Mouse (Mus musculus): Measurements from ENCODE around the gene Dnaaf3. TPM values are rescaled to one million over a fixed set of nuclear protein-coding genes. Genes with fewer than 3 reads are reported as not detected.
A peak's percentile ranks its signal among the peaks of the same experiment; 100 is the strongest.

The Dnaaf3 gene
- polyA plus RNA-seq, 1 experiment from 2014 or later = 3.0 TPM

DNA sequence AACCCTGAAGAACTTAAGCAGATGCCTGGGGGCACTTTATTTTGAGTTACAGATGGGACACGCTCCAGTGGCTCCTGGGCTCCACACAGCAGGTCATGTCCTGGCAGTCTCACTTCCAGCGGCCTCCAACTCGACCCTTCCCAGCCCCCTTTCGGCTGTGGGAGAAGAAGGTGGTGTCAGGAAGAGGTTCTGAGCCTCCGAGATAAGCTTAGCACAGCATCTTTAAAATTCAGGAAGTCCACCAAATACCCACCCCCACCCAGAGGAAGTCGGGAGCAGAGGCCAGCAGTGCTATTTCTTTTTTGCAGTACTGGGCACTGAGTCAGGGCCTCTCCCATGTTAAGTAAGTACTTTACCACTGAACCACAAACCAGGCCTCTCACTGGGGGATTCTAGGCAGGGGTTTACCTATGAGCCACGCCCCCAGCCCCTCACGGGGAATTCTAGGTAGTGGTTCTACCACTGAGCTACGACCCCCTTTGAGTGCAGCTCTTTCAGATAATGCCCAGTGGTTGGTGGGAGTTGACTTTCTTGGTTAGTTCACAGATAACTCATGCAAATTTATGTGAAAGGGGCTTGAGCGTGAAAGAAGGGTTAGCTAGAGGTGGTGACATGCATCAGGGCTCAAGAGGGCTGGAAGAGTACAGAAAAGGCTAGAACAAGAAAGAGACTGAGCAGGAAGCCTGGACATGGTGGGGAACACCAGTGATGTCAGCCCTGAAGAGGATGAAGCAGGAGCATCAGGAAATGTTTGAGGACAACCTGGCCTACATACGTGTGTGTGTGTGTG lies 27.4 kb downstream of the Dnaaf3 start:
- Histone ChIP-seq H3K4me3 (no peak overlapping the region), H3K36me3 (no peaks in the 10 kb centered on the region), H3K4me1 (peaks cover 15% of the 10 kb centered on the region), H3K27me3 (no peaks in the 10 kb centered on the region), H3K9ac (no peak overlapping the region), H3K27ac (no peak overlapping the region), H3K4me2 (no peak overlapping the region), H3K9me3 (no peaks in the 10 kb centered on the region)
- no peak for ATAC-seq (ENCODE audit: insufficient number of reproducible peaks, low FRiP score, low TSS enrichment, low read depth)
- WGBS = 64% methylated on average over 11 of the region's 11 CpGs

DNA sequence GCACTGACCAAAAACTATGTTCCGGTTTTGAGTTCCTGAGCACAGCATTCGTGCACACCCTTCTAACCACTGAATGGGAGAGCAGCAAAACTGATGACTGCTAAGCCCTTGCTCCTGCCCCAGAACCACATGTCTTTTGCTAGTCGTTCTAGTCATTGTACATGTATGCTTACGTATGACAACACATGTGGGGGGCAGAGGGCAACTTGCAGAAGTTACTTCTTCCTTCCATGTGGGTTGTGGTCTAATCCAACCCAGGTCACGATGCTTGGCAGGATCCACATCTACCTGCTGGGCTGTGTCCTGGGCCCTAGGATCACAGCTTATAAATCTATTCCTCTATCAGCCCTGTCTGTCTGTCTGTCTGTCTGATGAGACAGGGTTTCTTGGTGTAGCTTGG lies 28.4 kb downstream of the Dnaaf3 start:
- no peaks in the 10 kb centered on the region for H3K9me3 ChIP-seq
- 84% methylated on average over 5 of the region's 5 CpGs for WGBS

DNA sequence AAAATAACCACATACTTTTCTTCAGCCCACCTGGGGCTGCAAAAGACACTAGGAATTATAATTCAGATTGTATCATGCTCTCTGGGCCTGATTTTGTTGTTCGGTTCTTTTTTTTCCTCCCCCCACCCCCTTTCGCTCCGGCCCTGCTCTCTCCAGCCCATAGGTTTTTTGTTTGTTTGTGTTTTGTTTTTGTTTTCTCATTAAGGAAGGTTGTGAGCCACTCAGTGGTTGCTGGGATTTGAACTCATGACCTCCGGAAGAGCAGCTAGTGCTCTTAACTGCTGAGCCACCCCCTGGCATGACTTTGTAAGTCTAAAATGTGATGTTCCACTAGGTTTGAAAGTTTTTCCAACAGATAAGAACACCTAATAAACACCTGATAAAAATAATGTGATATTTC lies 29.2 kb downstream of the Dnaaf3 start:
- no peak for ATAC-seq (ENCODE audit: insufficient number of reproducible peaks, low FRiP score, low TSS enrichment, low read depth)
- H3K9ac ChIP-seq = no peak overlapping the region
- H3K27me3 ChIP-seq = no peaks in the 10 kb centered on the region
- H3K9me3 ChIP-seq = no peaks in the 10 kb centered on the region
- no peak overlapping the region for H3K4me3 ChIP-seq
- H3K4me1 ChIP-seq = peaks cover 27% of the 10 kb centered on the region
- 80% methylated on average over 4 of the region's 4 CpGs for WGBS
- H3K4me2 ChIP-seq = no peak overlapping the region
- peak overlapping the region; percentile 50; the same call in 1 of the 2 replicates for H3K27ac ChIP-seq
- 0 out of 2 replicates have a peak, but pooled peaks cover 2% of the 10 kb centered on the region for H3K36me3 ChIP-seq

More for the DNA sequence above, 28.4 kb downstream of the Dnaaf3 start:
- H3K4me3 ChIP-seq = no peak overlapping the region
- no peak overlapping the region for H3K9ac ChIP-seq
- no peak overlapping the region for H3K27ac ChIP-seq
- no peak overlapping the region for H3K4me2 ChIP-seq
- H3K4me1 ChIP-seq = peaks cover 20% of the 10 kb centered on the region
- H3K36me3 ChIP-seq = 0 out of 2 replicates have a peak, but pooled peaks cover 2% of the 10 kb centered on the region
- no peak for ATAC-seq (ENCODE audit: insufficient number of reproducible peaks, low FRiP score, low TSS enrichment, low read depth)
- H3K27me3 ChIP-seq = no peaks in the 10 kb centered on the region

DNA sequence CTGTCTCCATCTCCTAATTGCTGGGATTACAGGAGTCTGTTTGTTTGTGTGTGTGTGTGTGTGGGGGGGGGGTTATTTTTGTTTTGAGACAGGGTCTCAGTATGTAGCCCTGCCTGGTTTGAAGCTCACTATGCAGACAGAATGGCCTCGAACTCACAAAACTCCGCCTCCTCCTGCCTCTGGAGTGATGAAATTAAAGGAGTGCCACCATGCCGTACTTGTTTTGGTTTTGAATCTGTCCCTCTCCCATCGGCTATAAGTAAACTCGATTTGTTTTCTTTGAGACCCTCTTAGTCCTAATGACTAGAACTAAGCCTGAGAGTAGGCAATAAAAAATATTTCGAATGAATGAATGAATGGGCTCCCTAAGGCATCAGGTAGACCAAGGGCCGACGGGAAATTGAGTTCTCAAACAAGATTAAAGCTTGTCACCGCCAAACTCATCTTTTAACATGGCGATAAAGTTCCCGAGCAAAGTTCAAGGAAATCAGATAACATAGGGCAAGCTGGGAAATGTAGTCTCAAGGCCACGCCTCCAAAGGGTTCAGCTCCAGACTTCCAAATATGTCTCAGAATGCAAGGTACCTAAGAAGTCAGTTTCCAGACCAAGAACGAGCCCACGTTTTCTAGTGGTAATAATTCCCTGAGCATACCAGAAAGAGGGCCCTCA lies 29.7 kb downstream of the Dnaaf3 start:
- peak overlapping the region; percentile 50 for H3K27ac ChIP-seq
- ATAC-seq (ENCODE audit: insufficient number of reproducible peaks, low FRiP score, low TSS enrichment, low read depth) = no peak
- peaks cover 29% of the 10 kb centered on the region for H3K4me1 ChIP-seq

DNA sequence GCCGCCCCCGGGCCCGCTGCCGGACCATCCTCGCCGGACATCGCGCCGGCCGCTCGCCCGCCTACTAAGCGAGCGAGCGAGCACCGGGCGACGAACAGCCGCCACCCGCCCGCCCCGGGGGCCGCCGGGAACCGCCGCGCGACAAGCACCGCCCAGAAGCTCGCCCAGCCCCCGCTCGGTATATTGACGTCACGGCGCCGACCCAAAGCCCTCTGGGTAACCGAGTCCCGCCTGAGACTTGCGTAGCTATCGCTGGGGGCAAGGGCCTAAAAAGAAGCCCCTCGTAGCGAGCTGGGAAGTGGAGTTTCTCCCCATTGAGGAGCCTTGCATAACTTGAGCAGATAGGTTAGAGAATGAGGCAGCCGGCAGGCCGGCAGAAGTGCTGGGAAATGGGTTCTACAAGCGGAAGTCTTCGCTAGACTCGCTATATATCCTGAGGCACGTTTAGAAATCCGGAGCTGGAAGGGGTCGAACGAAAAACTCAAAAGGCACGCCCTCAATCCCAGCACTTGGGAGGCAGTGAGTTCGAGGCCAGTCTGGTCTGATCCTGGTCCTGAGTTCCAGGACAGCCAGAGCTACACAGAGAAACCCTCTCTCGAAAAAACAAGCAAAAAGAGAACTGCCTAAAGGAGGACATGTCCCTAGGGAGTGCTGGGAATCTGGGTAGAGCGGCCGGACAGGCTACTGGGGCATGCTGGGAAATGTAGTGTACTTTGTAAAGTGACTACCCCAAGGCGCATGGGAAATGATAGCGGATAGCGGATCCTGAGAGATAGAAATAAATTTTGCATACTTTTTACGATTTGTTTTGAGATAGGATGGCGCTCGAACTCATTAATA lies 30.5 kb downstream of the Dnaaf3 start, which contains the start of gene Ppp1r12c:
Ppp1r12c (minus strand) TSS at position 123 of the 840 bp plus-strand sequence.
- H3K36me3 ChIP-seq = peaks cover 8% of the 10 kb centered on the region; the same call in 1 of the 2 replicates
- H3K27ac ChIP-seq = peak within 1 kb of the TSS; percentile 88
- H3K9me3 ChIP-seq = no peaks in the 10 kb centered on the region
- peak; percentile 88 for ATAC-seq (ENCODE audit: insufficient number of reproducible peaks, low FRiP score, low TSS enrichment, low read depth)
- peaks cover 29% of the 10 kb centered on the region for H3K4me1 ChIP-seq
- peak within 1 kb of the TSS; percentile 67 for H3K4me2 ChIP-seq
- under 1% methylated on average over 61 of the region's 62 CpGs for WGBS
- H3K9ac ChIP-seq = peak within 1 kb of the TSS; percentile 86
- H3K4me3 ChIP-seq = peak within 1 kb of the TSS; percentile 88
- no peaks in the 10 kb centered on the region for H3K27me3 ChIP-seq

More for the DNA sequence above, 29.7 kb downstream of the Dnaaf3 start:
- peak overlapping the region; percentile 88 for H3K4me3 ChIP-seq
- no peak overlapping the region for H3K9ac ChIP-seq
- WGBS = 9% methylated on average over 14 of the region's 14 CpGs
- no peaks in the 10 kb centered on the region for H3K27me3 ChIP-seq
- H3K36me3 ChIP-seq = 0 out of 2 replicates have a peak, but pooled peaks cover 2% of the 10 kb centered on the region
- H3K9me3 ChIP-seq = no peaks in the 10 kb centered on the region
- peak overlapping the region; percentile 67 for H3K4me2 ChIP-seq

DNA sequence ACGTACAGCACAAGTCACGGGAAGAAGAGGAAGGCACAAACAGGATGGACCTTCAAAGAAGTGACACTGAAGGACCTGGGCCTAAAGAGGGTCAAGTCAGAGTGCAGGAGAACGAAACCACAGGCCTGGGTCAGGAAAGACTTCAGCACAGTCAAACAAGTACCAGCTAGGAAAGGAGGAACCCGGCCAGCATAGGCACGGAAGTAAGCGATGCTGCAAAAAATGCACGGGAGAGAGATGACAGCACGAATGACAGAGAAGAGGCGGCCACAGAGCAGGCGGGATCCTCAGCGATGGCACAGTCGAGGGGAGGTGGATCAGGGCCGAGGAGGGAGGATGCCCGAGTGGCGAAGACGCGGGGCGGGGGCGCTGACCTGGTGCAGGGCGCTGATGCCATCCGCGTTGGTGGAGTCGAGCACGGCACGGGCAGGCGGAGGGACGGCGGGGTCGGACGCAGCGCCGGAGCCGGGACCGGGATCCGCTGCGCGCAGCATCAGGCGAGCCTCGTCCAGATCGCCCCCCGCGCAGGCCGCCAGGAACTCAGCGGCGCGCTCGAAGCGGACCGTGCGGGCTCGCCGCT lies 31.3 kb downstream of the Dnaaf3 start:
- Histone ChIP-seq H3K9me3 (no peaks in the 10 kb centered on the region), H3K4me3 (peak overlapping the region; percentile 88), H3K4me2 (peak overlapping the region; percentile 67), H3K27me3 (no peaks in the 10 kb centered on the region), H3K9ac (peak overlapping the region; percentile 86), H3K4me1 (peaks cover 29% of the 10 kb centered on the region), H3K36me3 (peaks cover 16% of the 10 kb centered on the region; the same call in 1 of the 2 replicates), H3K27ac (peak overlapping the region; percentile 88)
- ATAC-seq (ENCODE audit: insufficient number of reproducible peaks, low FRiP score, low TSS enrichment, low read depth) = 0 out of 2 replicates have a peak, but pooled peaks have one; percentile 12
- under 1% methylated on average over 51 of the region's 52 CpGs for WGBS

DNA sequence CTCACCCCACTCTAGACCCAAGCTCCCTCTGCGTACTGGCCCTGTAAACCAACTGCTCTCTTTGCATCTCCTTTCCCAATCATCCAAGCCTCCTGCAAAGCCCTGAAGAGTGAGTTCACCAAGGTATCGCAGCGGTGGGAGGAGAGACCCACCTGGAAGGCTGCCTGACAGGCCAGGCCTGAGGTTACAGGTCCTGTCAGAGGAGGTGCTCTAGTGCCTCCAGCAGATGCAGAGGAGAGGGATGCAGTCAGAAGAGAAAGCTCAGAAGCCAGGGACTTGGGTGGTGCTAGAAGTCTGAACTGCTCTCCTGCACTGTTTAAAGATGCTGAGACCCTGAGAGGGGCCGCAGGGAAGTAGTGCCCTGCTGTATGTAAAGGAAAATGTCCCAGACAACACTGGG lies 33.2 kb downstream of the Dnaaf3 start:
- 86% methylated on average over 4 of the region's 4 CpGs for WGBS
- H3K4me2 ChIP-seq = peak overlapping the region; percentile 67; the same call in 1 of the 2 replicates
- no peaks in the 10 kb centered on the region for H3K9me3 ChIP-seq
- H3K36me3 ChIP-seq = peaks cover 28% of the 10 kb centered on the region
- peak overlapping the region; percentile 48 for H3K27ac ChIP-seq
- peaks cover 29% of the 10 kb centered on the region for H3K4me1 ChIP-seq
- H3K9ac ChIP-seq = 0 out of 2 replicates have a peak overlapping the region, but pooled peaks have one; percentile 10
- no peak for ATAC-seq (ENCODE audit: insufficient number of reproducible peaks, low FRiP score, low TSS enrichment, low read depth)
- no peaks in the 10 kb centered on the region for H3K27me3 ChIP-seq
- peak overlapping the region; percentile 5; the same call in 1 of the 2 replicates for H3K4me3 ChIP-seq

DNA sequence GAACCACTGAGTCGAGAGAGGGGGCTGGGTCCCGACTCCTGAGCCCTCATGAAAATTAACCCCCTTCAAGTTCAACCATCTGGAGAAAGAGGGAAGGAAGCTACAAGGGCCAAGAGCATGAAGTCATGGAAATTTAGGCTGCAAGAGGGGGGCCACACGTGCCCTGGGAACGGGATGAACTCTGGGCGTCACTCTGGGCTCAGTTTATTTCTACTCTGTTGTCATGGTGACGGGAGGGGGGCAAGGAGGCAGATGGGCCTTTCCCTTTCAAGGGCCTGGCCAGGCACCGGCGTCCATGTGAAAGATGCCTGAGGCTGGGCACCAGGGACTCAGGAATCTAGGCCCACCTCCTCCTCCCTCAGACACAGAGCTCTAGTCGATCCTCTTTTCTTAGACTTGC lies 34.0 kb downstream of the Dnaaf3 start:
- peaks cover 29% of the 10 kb centered on the region for H3K36me3 ChIP-seq
- H3K27me3 ChIP-seq = no peaks in the 10 kb centered on the region
- peak; percentile 61 for ATAC-seq (ENCODE audit: insufficient number of reproducible peaks, low FRiP score, low TSS enrichment, low read depth)
- peaks cover 29% of the 10 kb centered on the region for H3K4me1 ChIP-seq
- H3K9me3 ChIP-seq = no peaks in the 10 kb centered on the region
- 14% methylated on average over 9 of the region's 9 CpGs for WGBS
- no peak overlapping the region for H3K4me3 ChIP-seq
- peak overlapping the region; percentile 48; the same call in 1 of the 2 replicates for H3K27ac ChIP-seq
- H3K4me2 ChIP-seq = peak overlapping the region; percentile 17
- no peak overlapping the region for H3K9ac ChIP-seq

DNA sequence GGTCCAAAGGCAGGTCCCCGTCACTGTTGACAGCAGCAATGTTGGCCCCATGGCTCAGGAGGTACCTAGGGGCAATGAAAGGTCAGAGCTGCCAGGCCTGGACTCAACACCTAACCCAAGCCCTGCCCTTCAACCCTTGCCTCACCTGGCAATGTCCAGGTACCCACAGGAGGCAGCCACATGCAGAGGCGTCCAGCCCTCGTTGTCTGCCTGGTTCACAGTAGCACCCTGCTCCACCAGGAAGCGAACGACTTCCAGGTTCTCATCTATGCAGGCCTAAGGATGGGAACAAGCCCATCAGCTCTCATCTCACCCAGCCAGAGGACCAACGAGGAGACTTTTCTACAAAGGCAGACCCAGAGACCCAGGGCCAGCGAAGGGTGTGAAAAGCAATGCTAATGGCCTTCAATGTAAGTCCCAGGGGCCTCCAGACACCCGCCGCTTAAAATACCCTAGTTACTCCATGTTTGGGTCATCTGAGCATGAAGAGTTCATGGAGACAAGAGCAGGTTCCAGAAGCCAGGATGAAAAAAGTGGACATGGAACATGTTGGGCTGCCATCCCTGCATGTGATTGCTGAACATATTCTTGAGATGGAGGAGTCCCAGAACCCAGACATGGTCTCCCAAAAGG lies 34.9 kb downstream of the Dnaaf3 start:
- Histone ChIP-seq H3K27me3 (no peaks in the 10 kb centered on the region), H3K4me1 (peaks cover 37% of the 10 kb centered on the region), H3K9me3 (no peaks in the 10 kb centered on the region), H3K4me3 (no peak overlapping the region), H3K36me3 (peaks cover 36% of the 10 kb centered on the region), H3K9ac (no peak overlapping the region), H3K27ac (no peak overlapping the region), H3K4me2 (no peak overlapping the region)
- WGBS = 89% methylated on average over 9 of the region's 9 CpGs
- ATAC-seq (ENCODE audit: insufficient number of reproducible peaks, low FRiP score, low TSS enrichment, low read depth) = no peak

DNA sequence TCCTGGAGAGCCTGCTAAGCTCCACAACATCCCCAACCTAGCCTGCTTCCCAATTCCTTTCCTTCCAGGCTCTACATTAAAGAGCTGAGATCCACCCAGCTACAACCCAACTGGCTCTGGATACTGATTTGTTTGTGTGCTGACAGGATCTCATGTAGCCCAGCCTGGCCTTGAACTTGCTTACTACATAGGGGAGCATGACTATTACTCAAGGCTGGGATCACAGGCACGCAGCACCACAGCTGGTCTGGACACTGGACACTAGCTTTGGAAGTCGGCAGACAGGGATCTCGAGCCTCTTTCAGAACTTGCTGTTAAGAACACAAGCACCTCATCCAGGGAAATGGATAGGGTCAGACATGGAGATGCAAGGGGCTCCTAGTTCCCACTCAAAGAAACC lies 35.8 kb downstream of the Dnaaf3 start:
- WGBS = 95% methylated on average over 3 of the region's 3 CpGs
- H3K36me3 ChIP-seq = peaks cover 36% of the 10 kb centered on the region
- no peaks in the 10 kb centered on the region for H3K9me3 ChIP-seq
- H3K9ac ChIP-seq = no peak overlapping the region
- no peak overlapping the region for H3K4me2 ChIP-seq
- H3K27ac ChIP-seq = no peak overlapping the region
- H3K27me3 ChIP-seq = no peaks in the 10 kb centered on the region
- H3K4me3 ChIP-seq = no peak overlapping the region
- ATAC-seq (ENCODE audit: insufficient number of reproducible peaks, low FRiP score, low TSS enrichment, low read depth) = no peak
- peaks cover 39% of the 10 kb centered on the region for H3K4me1 ChIP-seq

DNA sequence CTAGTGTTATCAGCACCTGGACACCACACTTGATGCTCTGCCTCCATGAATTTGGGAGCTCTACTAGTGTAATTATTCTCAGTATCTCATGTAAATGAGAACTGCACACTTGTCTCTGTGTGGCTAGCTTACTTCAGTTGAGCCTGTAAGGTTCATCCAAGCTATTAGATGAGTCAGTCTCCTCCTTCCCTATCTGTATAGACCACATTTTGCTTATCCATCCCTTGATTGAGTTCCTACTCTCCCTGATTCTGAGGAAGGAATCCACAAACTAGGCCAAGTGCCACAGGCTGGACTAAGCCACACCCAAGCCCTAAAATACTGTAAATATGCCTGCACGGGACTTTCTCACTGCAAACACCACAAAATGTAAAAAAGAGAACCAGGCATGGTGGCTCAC lies 38.3 kb downstream of the Dnaaf3 start:
- Histone ChIP-seq H3K27me3 (no peaks in the 10 kb centered on the region), H3K4me3 (no peak overlapping the region), H3K27ac (no peak overlapping the region), H3K4me1 (peaks cover 25% of the 10 kb centered on the region), H3K4me2 (no peak overlapping the region), H3K9me3 (no peaks in the 10 kb centered on the region), H3K36me3 (peaks cover 49% of the 10 kb centered on the region), H3K9ac (no peak overlapping the region)
- no peak for ATAC-seq (ENCODE audit: insufficient number of reproducible peaks, low FRiP score, low TSS enrichment, low read depth)
- 73% methylated on average over 1 of the region's 1 CpGs for WGBS

Measured in limb, embryonic 15.5 days (tissue).